Mouse (Mus musculus) ES-CJ7 (cell line): ENCODE results near the gene Alpi.

ENCODE experiments used
- DNase-seq: peaks from one replicate; pipeline ENCODE4 v3.0.0; 2011; ENCODE audit warnings: low read depth, low spot score

The Alpi gene

GRCm38 (mm10) chr1:87101411-87101810 lies at the start of gene Alpi:
Gene Alpi, minus strand, starts transcription at chr1:87101606.
- no peak for DNase-seq

GRCm38 (mm10) chr1:87149422-87149821 lies 48.0 kb upstream of the Alpi start:
- no peak for DNase-seq

GRCm38 (mm10) chr1:87143141-87143540 lies 41.7 kb upstream of the Alpi start:
- no peak for DNase-seq

- no peak for DNase-seq
Measured at GRCm38 (mm10) chr1:87142456-87142855, 41.0 kb upstream of the Alpi start.

GRCm38 (mm10) chr1:87141550-87141949 lies 40.1 kb upstream of the Alpi start:
- no peak for DNase-seq

- DNase-seq = no peak
Measured at GRCm38 (mm10) chr1:87131803-87132202, 30.4 kb upstream of the Alpi start.

- peak; percentile 31 for DNase-seq
Measured at GRCm38 (mm10) chr1:87127206-87128030, 26.0 kb upstream of the Alpi start.

GRCm38 (mm10) chr1:87124673-87125072 lies 23.3 kb upstream of the Alpi start, which contains the start of gene Akp3:
Gene Akp3, plus strand, starts transcription at chr1:87124973.
- DNase-seq = no peak

- no peak for DNase-seq
Measured at GRCm38 (mm10) chr1:87114784-87115183, 13.4 kb upstream of the Alpi start.

- DNase-seq = peak; percentile 49
Measured at GRCm38 (mm10) chr1:87111719-87112354, 10.4 kb upstream of the Alpi start.

GRCm38 (mm10) chr1:87108564-87108963 lies 7.2 kb upstream of the Alpi start:
- no peak for DNase-seq

- DNase-seq = no peak
Measured at GRCm38 (mm10) chr1:87106536-87106935, 5.1 kb upstream of the Alpi start.

- no peak for DNase-seq
Measured at GRCm38 (mm10) chr1:87103936-87104335, 2.5 kb upstream of the Alpi start.

GRCm38 (mm10) chr1:87102114-87102513 lies 708 bp upstream of the Alpi start:
- DNase-seq = no peak

- peak; percentile 77 for DNase-seq
Measured at GRCm38 (mm10) chr1:87098358-87098975, 2.9 kb downstream of the Alpi start.

- no peak for DNase-seq
Measured at GRCm38 (mm10) chr1:87095642-87096041, 5.8 kb downstream of the Alpi start.

GRCm38 (mm10) chr1:87089828-87090227 lies 11.6 kb downstream of the Alpi start, which contains the start of gene Alppl2:
Gene Alppl2, minus strand, starts transcription at chr1:87089928.
- DNase-seq = no peak

GRCm38 (mm10) chr1:87089251-87089650 lies 12.2 kb downstream of the Alpi start:
- no peak for DNase-seq

GRCm38 (mm10) chr1:87086964-87087363 lies 14.4 kb downstream of the Alpi start:
- DNase-seq = peak; percentile 39

GRCm38 (mm10) chr1:87086196-87086595 lies 15.2 kb downstream of the Alpi start:
- no peak for DNase-seq

- DNase-seq = no peak
Measured at GRCm38 (mm10) chr1:87073776-87074175, 27.6 kb downstream of the Alpi start.

GRCm38 (mm10) chr1:87070720-87071119 lies 30.7 kb downstream of the Alpi start:
- DNase-seq = peak; percentile 75
